Mouse (Mus musculus) cerebellum, postnatal 25 days (tissue): ENCODE results near the gene Rab3ip.

Experiments
- DNase-seq, 2 experiments: peaks; one replicate each; pipeline ENCODE4 v3.0.0; 2021; ENCODE audit warnings: mixed read lengths in 2 of 2

The Rab3ip gene

DNA sequence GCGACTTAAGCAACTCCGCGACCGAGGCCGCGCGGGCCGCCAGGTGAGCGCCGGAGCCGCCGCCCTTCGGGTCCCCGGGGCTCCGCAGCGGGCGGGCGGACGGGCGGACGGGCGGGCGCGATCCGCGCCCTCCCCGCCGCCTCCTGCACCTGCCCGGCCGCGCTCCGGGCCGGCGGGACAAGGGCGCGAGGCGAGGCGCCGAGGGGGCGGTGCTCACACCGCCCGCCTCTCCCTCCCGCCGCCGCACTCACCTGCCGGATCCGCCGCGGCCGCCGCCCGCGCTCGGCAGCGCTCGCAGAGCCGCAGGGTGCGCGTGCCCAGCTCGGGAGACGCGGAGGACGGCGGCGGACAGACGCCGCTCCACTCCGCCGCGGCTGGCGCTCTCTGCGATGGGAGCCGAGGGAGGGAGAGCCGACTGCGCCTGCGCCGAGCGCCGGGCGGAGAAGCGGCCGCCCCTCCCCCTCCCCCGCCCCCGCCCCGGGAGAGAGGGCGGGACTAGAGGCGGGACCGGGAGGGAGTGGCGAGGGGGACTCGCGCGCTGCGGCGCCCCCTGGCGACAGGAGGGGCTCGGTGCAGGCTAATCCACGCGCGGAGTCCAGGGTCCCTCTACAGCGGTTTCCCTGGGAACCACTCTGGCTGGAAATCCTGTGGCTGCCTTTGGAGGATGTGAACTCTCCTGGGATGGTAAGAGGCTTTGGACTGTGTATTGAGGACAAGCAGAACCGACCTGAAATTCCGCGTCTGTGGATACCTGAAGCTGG lies at the start of gene Rab3ip:
Gene Rab3ip, minus strand, starts transcription at position 761 of the 761 bp plus-strand sequence.
- DNase-seq: peak; percentile 94 to 97

- no peak for DNase-seq
Measured at GRCm38 (mm10) chr10:116998716-116999455, 48.3 kb upstream of the Rab3ip start.

GRCm38 (mm10) chr10:116996236-116996600 lies 45.6 kb upstream of the Rab3ip start:
- peak in 1 of 2 experiments; percentile 24 for DNase-seq

GRCm38 (mm10) chr10:116995584-116996235 lies 45.1 kb upstream of the Rab3ip start:
- no peak for DNase-seq

- DNase-seq: no peak
Measured at GRCm38 (mm10) chr10:116995162-116995561, 44.6 kb upstream of the Rab3ip start.

DNA sequence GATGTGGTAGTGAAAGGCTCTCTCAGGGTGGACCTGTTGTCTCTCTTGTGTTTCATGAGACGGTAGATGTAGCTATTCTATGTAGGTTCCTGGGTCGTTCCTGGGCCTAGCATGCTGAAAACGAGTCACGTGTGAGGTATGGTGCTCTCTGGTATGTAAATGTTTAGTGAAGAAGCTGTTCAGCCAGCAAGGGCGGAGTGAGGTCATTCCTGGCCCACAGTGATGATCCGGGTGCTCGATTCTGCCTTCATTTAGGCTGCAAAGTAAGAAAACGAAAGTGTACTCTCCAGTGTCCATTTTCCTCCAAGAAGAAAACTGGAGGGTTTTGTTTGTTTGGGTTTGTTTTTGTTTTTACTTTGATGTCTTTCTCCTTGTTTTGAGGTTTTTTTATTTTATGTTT lies 43.4 kb upstream of the Rab3ip start:
- no peak for DNase-seq

- DNase-seq: no peak
Measured at GRCm38 (mm10) chr10:116986264-116987082, 35.9 kb upstream of the Rab3ip start, which contains the start of gene Best3. Gene Best3 (plus strand): TSS chr10:116986314.

GRCm38 (mm10) chr10:116984836-116985235 lies 34.3 kb upstream of the Rab3ip start:
- DNase-seq: no peak

DNA sequence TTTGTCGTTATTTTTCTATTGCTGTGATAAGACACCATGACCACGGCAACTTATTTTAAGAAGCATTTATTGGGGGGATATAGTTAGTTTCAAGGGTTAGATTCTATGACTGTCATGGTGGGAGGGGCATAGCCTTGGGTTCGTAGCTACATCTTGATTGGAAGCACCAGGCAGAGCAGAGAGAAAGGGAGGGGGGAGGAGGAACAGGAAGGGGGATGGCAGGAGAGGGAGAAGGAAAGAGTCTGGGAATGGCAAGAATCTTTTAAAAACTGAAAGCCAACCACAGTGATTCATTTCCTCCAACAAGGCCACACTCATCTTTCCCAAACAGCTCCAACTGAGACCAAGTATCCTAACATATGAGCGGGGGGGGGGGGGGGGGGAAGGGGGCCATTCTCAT lies 32.0 kb upstream of the Rab3ip start:
- DNase-seq: no peak

DNA sequence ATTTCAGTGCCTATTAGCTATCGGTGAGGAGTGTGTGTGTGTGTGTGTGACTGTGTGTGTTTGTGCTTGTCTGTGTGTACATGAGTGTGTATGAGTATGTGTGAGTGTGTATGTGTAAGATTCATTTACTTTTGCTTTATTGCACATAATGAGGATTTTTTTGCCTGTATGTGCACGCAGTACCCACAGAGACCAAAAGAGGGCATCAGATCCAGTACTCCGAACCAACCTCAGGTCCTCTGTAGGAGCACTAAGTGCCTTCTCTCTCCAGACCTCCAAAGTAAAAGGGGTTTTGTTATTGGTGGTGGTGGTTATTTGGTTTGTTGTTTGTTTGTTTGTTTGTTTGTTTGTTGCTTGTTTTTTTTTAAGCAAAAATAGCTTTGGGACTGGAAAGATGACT lies 30.3 kb upstream of the Rab3ip start:
- DNase-seq: peak in 1 of 2 experiments; percentile 18

DNA sequence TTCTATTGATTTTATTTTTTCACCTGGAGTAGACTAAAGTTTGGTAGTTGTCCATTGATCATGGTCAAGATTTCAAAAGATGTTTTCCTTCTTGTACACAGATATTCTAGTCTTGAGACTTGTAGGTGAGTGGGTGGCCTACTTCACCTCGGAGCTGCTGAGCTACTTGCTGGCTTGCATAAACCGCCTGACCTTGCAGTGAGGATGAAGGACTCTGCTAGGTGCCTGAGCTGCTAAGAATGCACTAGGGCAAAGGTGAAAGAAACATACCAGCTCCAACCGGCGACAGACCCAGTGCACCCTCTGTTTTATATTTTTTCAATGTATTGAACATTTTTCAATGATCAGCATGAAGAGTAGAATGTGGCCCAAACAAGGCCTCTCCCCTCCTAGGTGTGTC lies 29.7 kb upstream of the Rab3ip start:
- DNase-seq: no peak

- peak; percentile 56 to 60 for DNase-seq
Measured at GRCm38 (mm10) chr10:116978841-116979240, 28.3 kb upstream of the Rab3ip start.

DNA sequence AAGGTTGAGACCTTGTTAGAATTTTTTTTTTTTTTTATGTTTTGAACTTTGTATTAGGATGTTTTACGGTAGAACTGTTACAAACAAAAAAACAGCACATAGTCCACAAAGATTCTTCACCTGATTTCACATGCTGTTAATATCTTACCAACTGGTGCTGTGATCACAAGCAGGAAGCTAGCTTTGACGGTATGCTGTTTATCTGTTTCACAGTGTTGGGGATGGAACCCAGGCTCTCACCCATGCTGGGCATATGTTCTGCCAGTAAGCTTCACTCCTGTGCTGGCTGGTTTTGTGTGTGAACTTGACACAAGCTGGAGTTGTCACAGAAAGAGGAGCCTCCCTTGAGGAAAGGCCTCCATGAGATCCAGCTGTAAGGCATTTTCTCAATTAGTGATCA lies 27.3 kb upstream of the Rab3ip start:
- no peak for DNase-seq

DNA sequence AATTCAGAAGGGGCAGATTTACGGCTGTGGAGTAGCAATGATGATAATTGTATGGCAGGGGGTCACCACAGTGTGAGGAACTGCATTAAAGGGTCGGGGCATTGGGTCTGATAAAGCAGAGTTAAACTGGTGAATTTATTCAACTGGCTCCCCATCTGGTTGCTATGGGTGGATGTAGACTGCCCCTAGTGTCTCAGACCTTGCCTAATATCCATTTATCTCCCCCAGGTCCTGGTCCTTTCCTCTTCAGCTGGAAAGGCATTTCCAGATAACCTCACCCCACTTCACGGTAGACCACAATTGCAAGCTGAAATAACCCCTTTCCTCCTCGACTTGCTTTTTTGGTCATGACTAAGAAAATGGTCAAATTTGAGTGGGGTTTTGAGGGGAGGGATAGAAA lies 26.9 kb upstream of the Rab3ip start:
- no peak for DNase-seq

GRCm38 (mm10) chr10:116972509-116972908 lies 21.9 kb upstream of the Rab3ip start, which contains the start of gene Gm10271:
Gene Gm10271 (minus strand): TSS chr10:116972609.
- no peak for DNase-seq

DNA sequence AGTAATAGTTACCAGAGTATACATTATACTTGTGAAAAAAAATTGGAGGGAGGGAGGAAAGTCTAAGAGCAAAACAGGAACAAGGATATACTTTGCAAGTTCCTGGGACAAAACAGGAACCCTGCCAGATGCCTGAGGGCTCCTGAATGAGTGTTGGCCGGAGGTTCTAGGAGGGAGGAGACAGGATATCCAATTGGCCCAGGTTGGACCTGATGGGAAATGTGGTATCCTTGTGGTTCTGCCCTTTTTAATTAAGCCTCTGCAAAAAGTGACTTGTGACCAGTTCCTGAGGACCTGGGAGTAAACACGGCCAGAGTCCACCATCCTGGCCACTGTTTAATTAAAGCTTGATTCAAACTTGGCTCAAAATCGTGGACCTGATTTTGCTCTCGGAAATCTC lies 18.2 kb upstream of the Rab3ip start:
- DNase-seq: no peak

- no peak for DNase-seq
Measured at GRCm38 (mm10) chr10:116966065-116966464, 15.5 kb upstream of the Rab3ip start.

- DNase-seq: no peak
Measured at GRCm38 (mm10) chr10:116965297-116965696, 14.7 kb upstream of the Rab3ip start.

GRCm38 (mm10) chr10:116964571-116964970 lies 14.0 kb upstream of the Rab3ip start:
- DNase-seq: no peak

DNA sequence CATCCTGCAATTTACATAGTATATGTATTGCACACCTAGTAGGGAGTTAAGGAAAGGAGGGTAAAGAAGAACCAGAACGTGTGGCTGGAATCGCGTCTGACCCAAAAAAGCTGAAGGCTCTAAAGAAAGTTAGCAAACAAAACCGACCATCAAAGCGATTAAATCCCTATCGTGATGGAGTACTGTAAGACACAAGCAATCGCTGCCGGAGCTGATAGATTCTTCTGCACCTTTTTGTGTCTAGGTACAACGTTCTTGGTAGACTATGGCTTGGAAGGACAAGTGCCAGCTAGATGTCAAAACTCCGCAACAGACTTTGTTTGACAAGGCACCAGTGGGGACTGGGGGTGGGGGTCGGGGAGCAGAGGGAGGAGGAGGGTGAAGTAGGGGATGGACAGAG lies 13.5 kb upstream of the Rab3ip start:
- DNase-seq: no peak

DNA sequence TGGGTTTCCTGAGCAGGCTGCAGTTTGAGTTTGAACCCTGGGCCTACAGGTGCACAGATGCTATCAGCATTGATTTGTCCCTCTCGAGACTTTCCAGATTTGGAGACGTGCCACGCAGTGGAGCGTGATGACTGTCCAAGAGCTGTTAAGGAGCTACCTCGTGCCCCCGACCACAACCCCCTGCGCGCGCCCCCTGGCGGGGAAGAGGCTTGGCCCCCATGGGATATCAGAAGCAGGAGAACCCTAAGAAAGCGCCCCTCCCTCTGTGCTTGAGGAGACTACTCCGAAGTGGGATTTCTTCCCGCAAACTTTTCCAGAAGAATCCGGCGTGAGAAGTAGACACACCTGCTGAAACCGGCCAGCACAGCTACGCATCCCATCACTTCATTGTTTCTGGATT lies 12.2 kb upstream of the Rab3ip start:
- DNase-seq: no peak

DNA sequence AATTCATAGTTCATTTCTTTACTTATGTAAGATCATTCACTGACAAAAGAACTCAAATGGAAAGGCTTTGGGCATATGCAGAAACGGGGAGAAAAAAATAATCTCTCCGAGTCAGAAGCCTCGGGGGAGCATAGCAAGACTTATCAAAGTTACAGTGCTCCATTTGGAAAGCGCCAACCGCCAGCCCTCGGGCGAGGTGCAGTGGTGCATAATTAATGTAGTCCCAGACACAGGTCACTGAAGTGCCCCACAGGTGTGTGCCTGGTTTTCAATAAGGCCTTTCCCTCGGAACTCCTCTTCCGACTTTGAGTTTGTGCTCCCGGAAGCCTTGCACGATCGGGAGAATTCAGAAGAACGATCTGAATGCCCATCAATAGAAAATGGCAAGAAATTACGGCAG lies 11.6 kb upstream of the Rab3ip start:
- DNase-seq: no peak
